Mouse (Mus musculus): ENCODE data around the gene Gldn. TPM values are rescaled to one million over a fixed set of nuclear protein-coding genes. Genes with fewer than 3 reads are reported as not detected.

The Gldn gene
- not detected in 2 replicates for polyA plus RNA-seq (2012; rRNA removed)

GRCm38 (mm10) chr9:54286331-54286987, at the start of gene Gldn:
Gene Gldn, plus strand, starts transcription at chr9:54286486.

GRCm38 (mm10) chr9:54268010-54268409, 18.3 kb upstream of the Gldn start, which contains the start of gene Cyp19a1:
Gene Cyp19a1, minus strand, starts transcription at chr9:54268110.

Other genes starting within 250 kb of the Gldn start
- 0.14 and 0.16 TPM in 2 replicates for gene Tnfaip8l3, start 218.1 kb upstream of the Gldn start, polyA plus RNA-seq (2012; rRNA removed)
- not detected in 2 replicates for gene Cyp19a1, start 18.4 kb upstream of the Gldn start, polyA plus RNA-seq (2012; rRNA removed)
- gene Dmxl2, start 215.1 kb downstream of the Gldn start, polyA plus RNA-seq (2012; rRNA removed) = 1.2 TPM in 2 replicates